Comparison of ENCODE assay signal across 8 mouse cellular contexts in the genomic region with DNA sequence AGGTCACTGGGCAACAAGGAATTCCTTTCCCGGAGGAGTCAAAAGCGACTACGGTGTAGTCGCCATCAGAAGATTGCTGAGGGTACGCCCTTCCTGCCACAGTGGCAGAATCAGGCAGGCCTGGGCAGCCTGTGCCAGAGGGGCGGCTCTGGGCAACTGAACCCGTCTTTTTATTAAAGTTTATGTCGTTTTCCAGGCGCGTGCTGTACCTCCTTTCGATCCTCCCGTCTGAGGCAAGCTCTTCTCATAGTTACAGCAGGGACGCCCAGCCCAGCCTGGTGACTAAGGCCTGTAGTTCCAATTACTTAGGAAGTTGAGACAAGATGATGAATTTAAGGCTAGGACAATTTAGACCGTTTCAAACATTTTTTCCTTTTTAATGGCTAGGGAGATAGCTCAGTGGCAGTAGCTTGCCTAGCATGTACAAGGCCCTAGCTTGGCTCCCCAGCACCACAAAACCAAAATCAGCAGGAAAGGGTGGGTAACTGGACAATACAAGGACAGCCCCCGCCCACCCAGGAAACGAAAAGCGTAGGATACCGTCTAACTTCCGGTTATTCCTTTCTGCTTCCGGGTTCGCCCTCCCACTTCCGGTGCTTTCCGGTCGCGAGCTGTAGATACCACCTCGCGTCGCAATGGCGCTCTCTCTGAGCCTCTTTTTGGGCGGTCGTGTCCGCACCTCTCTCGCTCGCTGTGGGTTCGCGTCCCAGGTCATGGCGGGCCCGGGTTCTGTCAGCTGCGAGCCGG. TPM values are rescaled to one million over a fixed set of nuclear protein-coding genes. Genes with fewer than 3 reads are reported as not detected.
DNase-seq lines count a peak whose midpoint lies in the region; ATAC-seq and TF ChIP-seq lines count a peak whose summit lies in the region.

TSS of gene Ngrn (plus strand) at position 591 of the 747 bp plus-strand sequence.

- peak; percentile 51 for ATAC-seq in Patski
- peak; percentile 91 for ATAC-seq in hindbrain, embryonic 11.5 days (ENCODE audit: low FRiP score)
- peak; percentile 96 for ATAC-seq in lung, postnatal 0 days

- peak; percentile 57; the same call in 1 of the 2 replicates for TF ChIP-seq EP300 in lung, postnatal 0 days (IDR thresholded peaks at IDR 0.05)

- TF ChIP-seq CTCF in Patski (IDR thresholded peaks at IDR 0.05): no peak
- TF ChIP-seq CTCF in lung, postnatal 0 days (IDR thresholded peaks at IDR 0.05): peak; percentile 46

- H3K36me3 ChIP-seq in hindbrain, embryonic 11.5 days (ENCODE audit: control insufficient read depth, insufficient read depth, low read length): peaks cover 3% of the 10 kb centered on the region; the same call in 1 of the 2 replicates
- peaks cover 9% of the 10 kb centered on the region; the same call in 1 of the 2 replicates for H3K36me3 ChIP-seq in lung, postnatal 0 days (ENCODE audit: insufficient read depth, low read length)

- H3K9ac ChIP-seq in hindbrain, embryonic 11.5 days (ENCODE audit: low read depth, low read length): peak within 1 kb of the TSS; percentile 85
- H3K9ac ChIP-seq in lung, postnatal 0 days (replicated peaks; ENCODE audit: low read depth): peak within 1 kb of the TSS; percentile 76

- H3K9me3 ChIP-seq in hindbrain, embryonic 11.5 days (ENCODE audit: control insufficient read depth, low read length): no peaks in the 10 kb centered on the region
- H3K9me3 ChIP-seq in lung, postnatal 0 days (ENCODE audit: low read length): no peaks in the 10 kb centered on the region

- peak within 1 kb of the TSS; percentile 87 for H3K4me2 ChIP-seq in hindbrain, embryonic 11.5 days (replicated peaks; ENCODE audit: low read depth, low read length)
- peak within 1 kb of the TSS; percentile 93 for H3K4me2 ChIP-seq in lung, postnatal 0 days (replicated peaks; ENCODE audit: low read depth, low read length)

- no peak for DNase-seq in Patski (ENCODE audit: low read depth, low spot score)
- peak; percentile 92 to 93 for DNase-seq in cerebellum, postnatal 10 days
- peak; percentile 73 to 81 for DNase-seq in frontal cortex, postnatal 10 days (ENCODE audit: low spot score in 2 of 2)
- DNase-seq in hindbrain, embryonic 11.5 days (ENCODE audit: low spot score): peak; percentile 91
- DNase-seq in layer of hippocampus, postnatal 10 days (ENCODE audit: low spot score in 2 of 2): peak; percentile 76 to 81
- DNase-seq in lung, postnatal 0 days (ENCODE audit: low spot score): peak; percentile 96
- DNase-seq in ovary, postnatal 10 days (ENCODE audit: low spot score): peak; percentile 49
- peak; percentile 72 to 81 for DNase-seq in thymus, postnatal 10 days (ENCODE audit: low spot score in 2 of 2)

- in situ Hi-C loops in Patski (cut with MboI; ENCODE audit: low pct_unique_long_range_greater_than_20kb): no loop called here

- H3K4me1 ChIP-seq in hindbrain, embryonic 11.5 days (replicated peaks; ENCODE audit: control insufficient read depth, insufficient read depth, low read length): no peaks in the 10 kb centered on the region; the same call in 1 of the 2 replicates
- peaks cover 9% of the 10 kb centered on the region; the same call in 1 of the 2 replicates for H3K4me1 ChIP-seq in lung, postnatal 0 days (ENCODE audit: insufficient read depth, low read depth, low read length)

- CTCF ChIA-PET in Patski (lab: Charles Lee): interaction anchor here (1.0 to 1.5 kb wide), 5 partner anchors 14 to 144 kb away, joined by 3 to 7 read pairs (median 3); partner anchors contain the start of gene Ttll13

- H3K27me3 ChIP-seq in Patski: no peaks in the 10 kb centered on the region
- H3K27me3 ChIP-seq in hindbrain, embryonic 11.5 days (ENCODE audit: control insufficient read depth, insufficient read depth, low read length): no peaks in the 10 kb centered on the region
- no peaks in the 10 kb centered on the region for H3K27me3 ChIP-seq in lung, postnatal 0 days (replicated peaks; ENCODE audit: insufficient read depth, low read length)

- WGBS in hindbrain, embryonic 11.5 days: 26% methylated on average over 40 of the region's 40 CpGs
- 24% methylated on average over 40 of the region's 40 CpGs for WGBS in lung, postnatal 0 days

- POLR2A ChIA-PET in Patski (lab: Charles Lee): interaction anchor here (0.8 to 1.5 kb wide), 5 partner anchors 8 to 63 kb away, joined by 3 read pairs; no protein-coding TSS in a partner anchor

- peak within 1 kb of the TSS; percentile 87 for H3K4me3 ChIP-seq in hindbrain, embryonic 11.5 days (ENCODE audit: low read depth, low read length)
- H3K4me3 ChIP-seq in lung, postnatal 0 days (ENCODE audit: low read depth, low read length): peak within 1 kb of the TSS; percentile 80

- H3K27ac ChIP-seq in hindbrain, embryonic 11.5 days (ENCODE audit: low read depth, low read length): no peak within 1 kb of the TSS
- peak within 1 kb of the TSS; percentile 87 for H3K27ac ChIP-seq in lung, postnatal 0 days (ENCODE audit: low read length)

RNA-seq across cellular contexts. Expression of gene Ngrn, which starts in this region (rescaled TPM):
- 37.2 TPM for polyA plus RNA-seq in Patski (2021)
- polyA plus RNA-seq in hindbrain, embryonic 11.5 days (2014; fragmentation: Nextera tagmentation; extraction: Ambion mirVana): 49.5 and 51.6 TPM in 2 replicates
- total RNA-seq in layer of hippocampus, postnatal 10 days (2021): 10 to 100 TPM; 37.2 to 39.4 TPM
- 40.8 and 46.0 TPM in 2 replicates for polyA plus RNA-seq in lung, postnatal 0 days (2015; fragmentation: Nextera tagmentation; extraction: Ambion mirVana)
